Mouse (Mus musculus): ENCODE results near the gene Dusp3.
A peak's percentile ranks its signal among the peaks of the same experiment; 100 is the strongest.

Gene Dusp3

DNA sequence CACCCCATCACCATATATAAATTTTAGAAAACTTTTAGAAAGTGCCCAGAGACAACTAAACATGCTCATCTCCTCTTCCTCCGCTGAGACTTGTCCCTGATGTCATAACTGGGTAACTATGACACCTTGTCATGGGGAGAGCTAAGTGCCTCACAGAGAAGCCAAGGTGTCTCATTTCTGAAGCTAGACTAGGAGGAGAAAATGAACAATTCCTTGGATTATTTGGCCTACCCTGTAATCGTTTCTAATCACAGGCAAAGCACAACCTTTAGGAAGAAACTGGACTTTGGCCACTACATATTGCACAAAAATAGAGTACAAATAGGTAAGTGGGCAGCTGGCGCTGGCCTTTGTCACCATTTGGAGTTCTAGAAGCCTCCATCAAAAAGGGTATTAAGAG is at the start of gene Dusp3:
Gene Dusp3, minus strand, starts transcription at position 101 of the 400 bp plus-strand sequence.
- DNase-seq (ENCODE audit: low spot score) = no peak

DNA sequence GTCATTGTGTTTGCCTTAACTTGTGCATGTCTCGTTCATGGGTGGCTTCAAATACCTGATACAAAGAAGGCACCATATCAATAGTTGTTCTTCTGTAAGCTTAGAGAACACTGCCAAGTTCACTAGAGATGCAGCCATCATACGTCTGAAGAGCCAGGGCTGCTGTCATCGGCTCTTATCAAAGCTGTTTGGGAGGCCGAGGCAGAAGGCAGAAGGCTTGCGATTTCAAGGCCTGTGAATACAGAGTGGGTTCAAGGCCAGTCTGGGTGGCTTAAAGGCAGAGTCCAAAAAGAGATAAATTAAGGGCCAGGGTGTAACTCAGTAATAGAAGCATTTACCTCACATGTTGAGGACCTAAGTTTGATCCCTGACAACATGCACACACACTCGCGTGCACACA is 49.5 kb upstream of the Dusp3 start:
- no peak for DNase-seq (ENCODE audit: low spot score)

DNA sequence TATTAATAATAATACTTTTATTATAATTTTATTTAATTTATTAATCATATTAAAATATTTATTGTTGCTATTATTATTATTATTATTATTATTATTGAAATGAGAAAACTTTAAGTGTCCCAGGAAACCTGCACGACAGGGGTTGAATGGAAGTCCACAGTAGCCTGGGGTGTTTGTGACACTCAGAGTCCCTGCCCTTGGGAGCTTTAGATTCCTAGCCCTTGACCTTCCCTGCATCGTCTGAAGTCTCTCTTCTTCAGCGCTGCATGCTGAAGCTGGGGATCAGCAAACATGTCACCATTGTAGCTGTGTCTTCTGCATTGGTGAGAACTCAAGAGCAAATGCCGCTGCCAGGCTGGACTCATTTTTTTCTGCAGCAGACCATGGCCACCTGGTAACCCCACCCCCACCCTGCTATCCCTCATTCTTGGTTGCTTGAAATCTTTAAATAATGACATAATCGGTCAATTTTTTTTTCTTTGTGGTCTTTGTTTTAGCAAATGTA is 48.7 kb upstream of the Dusp3 start:
- DNase-seq (ENCODE audit: low spot score) = no peak

DNA sequence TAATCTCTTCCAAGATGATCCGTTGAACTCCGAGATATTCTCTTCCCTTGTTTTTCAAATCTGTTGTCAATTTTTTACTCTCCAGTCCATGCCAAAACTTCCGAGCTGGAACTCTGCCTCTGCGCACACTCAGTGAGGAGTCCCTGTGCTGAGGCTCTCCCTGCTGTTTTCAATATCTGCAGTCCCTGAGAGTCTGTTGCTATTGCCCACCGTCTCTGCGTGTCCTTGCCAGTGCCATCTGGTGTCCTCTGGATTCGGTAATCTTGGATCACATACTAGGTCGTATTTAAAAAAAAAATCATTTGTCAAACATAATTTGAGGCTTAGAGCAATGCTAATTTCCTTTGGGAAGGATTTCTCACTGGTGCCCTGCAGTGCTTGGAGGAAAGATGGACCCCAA is 48.1 kb upstream of the Dusp3 start:
- no peak for DNase-seq (ENCODE audit: low spot score)

DNA sequence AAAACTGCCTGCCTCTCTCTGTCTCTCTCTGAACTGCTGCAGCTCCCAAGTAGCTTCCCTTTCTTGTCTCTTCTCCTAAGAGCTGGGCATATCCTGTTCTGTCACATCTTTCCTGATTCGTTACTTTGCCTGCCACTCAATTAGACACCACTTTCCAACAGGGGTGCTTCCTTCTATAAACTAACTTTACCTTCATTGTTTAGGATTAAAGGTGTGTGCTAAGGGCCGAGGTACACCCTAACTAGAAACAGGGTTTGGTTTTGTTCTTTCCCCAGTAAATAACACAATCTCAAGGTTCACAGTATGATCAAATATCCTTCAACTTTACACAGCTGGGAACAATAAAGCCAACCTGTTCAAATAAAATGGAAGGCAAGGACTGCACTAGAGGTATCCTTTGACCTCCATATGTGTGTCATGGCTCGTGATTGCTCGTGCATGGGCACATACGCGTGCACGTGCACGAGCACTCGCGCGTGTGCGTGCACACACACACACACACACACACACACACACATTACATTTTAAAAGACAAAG is 46.3 kb upstream of the Dusp3 start:
- no peak for DNase-seq (ENCODE audit: low spot score)

DNA sequence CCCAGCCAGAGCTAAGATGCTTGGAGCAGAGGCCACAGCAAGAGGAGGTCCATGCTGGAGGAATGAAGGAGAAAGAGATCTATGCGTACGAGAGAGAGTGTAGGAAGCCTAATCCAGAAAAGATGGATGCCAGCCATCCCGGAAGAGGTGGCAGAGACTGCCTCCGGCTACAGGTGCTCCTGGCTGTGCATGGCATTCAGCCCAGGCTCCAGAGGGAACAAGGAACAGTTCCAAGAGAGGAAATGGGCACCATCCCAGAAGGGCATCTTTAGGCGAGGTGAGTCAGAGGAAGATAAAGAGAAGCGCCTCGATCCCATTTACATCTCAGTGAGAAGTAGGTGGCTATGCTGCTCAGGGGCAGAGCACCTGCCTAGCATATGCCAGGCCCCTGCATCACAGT is 44.3 kb upstream of the Dusp3 start:
- no peak for DNase-seq (ENCODE audit: low spot score)

DNA sequence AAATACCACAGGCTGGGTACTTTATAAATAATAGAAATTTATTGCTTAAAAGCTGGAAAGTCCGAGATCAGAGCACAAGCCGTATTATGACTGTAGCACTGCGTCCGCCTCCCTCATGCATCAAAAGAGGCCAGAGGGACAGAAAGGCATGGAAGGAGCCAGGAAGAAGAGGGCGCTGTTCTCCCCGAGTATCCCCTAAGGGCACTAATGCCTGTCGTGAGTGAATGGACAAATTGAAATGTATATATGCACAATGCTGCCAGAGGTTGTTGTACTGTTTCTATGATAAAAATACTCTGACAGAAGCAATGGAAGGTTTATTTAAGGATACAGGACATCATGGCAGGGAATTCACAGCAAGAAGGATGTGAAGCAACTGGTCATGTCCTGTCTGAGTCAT is 43.2 kb upstream of the Dusp3 start:
- no peak for DNase-seq (ENCODE audit: low spot score)

DNA sequence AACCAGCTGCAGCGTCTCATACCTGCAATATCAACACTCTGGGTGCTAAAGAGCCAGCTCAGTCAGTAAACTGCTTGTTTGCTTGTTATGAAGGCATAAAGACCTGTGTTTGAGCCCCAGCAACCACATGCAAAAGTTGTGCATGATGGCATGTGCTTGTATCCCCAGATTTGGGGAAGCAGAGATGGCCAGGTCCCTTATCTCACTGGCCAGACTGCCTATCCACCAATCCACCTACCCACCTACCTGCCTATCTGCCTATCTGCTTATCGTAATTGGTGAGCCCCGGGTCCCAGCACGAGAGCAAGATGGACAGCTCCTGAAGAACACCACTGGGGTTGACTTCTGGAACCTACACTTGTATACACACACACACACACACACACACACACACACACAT is 42.5 kb upstream of the Dusp3 start:
- DNase-seq (ENCODE audit: low spot score) = no peak

DNA sequence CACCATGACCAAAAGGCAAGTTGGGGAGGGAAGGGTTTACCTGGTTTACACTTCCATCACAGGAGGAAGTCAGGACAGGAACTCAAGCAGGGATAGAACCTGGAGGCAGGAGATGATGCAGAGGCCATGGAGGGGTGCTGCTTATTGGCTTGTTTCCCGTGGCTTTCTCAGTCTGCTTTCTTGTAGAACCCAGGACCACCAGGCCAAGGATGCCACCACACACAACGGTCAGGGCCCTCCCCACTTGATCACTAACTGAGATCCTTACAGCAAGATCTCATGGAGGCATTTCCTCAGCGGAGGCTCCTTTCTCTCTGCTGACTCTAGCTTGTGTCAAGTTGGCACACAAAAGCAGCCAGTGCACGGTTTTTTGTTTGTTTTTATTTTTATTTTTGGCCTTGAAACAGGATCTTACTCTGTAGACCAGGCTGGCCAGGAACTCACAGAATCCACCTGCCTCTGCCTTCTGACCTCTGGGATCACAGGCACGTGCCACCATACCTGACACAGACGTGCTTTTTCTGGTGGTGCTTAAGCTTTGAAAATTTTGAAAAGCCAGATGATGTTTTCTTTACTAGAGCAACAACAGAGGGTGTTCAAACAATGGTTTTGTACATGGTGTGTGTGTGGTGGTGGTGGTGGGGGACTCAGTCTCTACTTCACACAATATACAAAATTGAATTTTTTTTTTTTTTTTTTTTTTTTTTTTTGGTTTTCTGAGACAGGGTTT is 41.4 kb upstream of the Dusp3 start, which contains the start of gene Mpp3:
Gene Mpp3, minus strand, starts transcription at position 375 of the 730 bp plus-strand sequence.
- no peak for DNase-seq (ENCODE audit: low spot score)

DNA sequence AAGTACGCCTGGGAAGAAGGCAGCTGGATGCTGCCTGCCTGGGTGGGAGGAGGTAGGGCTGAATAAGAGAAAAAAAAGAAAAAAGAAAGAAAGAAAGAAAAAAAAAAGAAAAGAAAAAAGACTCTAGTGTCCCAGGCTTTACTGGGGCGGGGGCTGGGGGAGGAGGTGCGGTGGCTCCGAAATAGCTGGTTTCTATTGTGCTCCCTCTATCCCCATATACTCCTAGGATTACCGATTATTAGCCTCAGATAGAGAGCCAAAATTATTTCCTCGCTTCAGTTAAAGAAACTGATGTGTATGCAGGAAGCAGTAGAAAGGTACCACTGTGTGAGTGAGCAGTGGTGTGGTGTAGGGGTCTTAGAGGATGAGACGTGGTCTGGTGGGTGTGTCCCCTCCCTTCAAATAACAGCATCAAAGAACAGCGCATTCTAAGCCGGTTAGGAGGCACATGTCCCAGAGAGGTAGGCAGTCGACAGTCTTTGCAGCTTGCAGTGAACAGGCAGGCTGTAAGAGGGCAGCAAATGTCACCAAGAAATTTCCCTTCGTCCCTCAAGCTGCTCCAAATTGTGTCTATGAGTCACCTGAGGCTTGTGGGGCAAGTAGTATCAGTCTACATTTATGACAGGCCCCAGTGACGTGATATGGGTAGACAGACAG is 40.7 kb upstream of the Dusp3 start:
- no peak for DNase-seq (ENCODE audit: low spot score)

DNA sequence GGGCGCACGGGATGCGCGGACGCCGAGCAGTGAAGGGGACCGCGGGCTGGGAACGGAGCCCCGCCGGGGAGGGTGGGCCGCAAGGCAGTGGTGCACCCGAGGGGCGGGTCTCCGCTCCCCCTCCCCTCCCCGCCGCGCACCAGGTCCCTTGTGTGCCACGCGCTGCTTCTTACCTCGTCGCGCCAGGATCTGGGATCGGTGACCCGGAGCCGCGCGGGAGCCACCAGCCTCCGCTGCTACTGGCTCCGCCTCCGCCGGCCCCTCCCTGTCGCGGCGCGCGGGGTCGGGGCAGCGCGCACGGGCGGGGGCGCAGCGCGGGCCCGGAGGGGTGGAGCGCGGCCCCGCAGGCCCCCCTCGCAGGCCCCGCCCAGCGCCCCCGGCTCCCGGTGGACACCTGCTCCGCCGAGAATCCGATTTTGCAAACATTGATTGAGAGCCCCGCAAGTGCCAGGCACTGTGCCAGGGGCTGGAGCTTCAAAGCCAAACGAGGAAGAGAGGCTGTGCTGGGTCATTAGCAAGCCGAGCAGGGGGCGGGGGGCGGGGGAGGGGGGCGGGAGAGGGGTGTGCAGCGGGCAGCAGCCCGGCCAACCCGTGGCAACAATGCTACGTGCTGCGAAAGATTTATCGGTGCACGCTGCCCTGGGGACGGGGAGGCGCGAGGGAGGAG is 40.0 kb upstream of the Dusp3 start:
- peak; percentile 40 for DNase-seq (ENCODE audit: low spot score)

DNA sequence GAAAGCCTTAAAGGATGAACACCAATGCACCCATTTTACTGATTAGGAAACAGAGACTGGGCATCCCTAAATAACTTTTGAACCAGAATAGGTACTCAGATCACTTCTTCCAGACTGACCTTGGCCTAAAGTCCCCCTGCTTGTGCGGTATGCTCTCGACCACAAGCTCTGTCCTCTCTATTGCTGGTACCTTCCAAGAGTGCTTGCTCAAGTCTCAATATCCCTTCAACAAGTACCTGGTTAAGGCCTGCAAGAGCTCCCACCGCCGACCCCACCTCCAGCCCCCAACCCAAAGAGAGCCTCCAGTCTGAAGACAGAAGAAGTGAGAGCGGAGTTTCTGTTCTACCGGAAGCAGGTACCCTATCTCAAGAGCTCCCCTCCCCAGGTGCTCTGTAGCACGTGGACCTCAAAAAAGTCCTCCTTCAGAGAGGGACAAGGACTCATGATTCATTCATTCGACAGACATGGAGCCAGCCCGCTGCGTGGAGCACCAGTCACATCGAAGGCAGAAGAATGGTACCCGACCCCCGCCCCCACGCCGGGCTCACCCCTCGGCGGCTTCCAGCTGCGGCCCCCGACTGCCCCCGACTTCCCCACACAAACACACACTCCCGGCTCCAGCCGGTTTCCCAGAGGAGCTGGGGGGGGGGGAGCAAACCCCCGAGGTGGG is 39.3 kb upstream of the Dusp3 start:
- DNase-seq (ENCODE audit: low spot score) = no peak

DNA sequence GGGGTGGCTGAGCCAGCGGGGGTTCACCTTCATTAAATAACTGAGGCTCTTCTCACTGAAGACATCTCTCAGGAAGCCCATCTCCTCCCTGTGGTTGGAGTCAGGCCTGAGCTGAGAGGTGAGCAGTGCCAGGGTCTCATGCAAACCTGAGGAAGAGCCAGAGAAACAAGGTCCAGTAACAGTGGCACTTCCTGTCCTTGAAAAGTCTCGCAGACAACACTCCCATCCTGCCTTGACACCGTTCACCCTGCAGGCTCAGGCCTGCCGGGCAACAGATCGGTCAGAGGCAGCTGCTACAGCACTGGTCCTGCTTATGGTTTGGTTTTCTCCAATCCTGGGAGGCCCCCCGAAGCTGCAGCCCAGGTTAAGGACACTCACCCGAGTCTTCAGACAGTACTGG is 38.5 kb upstream of the Dusp3 start:
- no peak for DNase-seq (ENCODE audit: low spot score)

DNA sequence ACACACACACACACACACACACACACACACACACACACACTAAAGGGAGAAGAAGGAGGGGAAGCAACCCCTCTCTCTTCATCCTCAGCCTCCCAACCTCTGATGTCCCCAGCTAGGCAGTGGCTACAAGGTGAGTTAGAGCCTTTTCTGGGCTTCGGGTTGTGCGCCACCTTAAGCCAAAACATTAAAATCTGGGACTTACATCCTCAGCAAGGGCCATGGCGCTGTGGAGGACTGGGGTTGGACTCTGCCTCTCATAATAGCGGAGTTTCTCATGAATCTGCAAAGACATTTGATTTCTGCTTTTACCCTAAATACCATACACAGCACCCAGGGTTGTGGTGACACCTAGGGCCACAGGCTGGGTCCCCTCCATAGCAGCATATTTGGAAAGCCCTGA is 38.1 kb upstream of the Dusp3 start:
- DNase-seq (ENCODE audit: low spot score) = no peak

DNA sequence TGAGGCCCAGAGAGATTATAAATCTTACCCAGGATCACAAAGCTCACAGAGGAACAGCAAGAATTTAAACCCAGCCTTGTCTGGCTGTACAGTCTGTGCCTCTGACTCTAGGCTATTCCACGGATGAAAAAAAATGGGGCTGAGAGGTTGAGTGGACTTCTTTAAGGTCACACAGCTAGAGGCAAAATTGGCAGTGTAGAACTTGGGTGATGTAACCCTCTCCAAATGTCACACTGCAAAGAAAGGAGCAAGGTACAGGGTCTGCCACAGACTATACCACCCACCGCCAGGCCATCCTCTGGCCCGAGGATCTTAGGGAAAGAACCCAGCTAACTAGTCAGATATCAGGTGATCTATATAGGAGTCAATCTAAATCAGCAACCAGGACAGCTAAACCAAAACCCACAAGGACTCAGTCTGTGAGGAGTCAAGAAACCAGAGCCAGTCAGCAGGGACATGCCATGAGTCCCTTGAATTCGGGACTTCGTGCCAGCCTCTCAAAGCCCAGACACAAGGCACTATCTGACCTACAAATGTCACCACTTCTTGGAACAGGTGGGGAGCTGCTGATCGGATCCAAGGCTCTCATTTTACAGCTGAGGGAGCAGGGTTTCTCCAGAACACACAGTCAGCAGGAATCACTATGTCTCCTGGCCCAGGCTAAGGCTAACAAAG is 37.4 kb upstream of the Dusp3 start:
- no peak for DNase-seq (ENCODE audit: low spot score)

DNA sequence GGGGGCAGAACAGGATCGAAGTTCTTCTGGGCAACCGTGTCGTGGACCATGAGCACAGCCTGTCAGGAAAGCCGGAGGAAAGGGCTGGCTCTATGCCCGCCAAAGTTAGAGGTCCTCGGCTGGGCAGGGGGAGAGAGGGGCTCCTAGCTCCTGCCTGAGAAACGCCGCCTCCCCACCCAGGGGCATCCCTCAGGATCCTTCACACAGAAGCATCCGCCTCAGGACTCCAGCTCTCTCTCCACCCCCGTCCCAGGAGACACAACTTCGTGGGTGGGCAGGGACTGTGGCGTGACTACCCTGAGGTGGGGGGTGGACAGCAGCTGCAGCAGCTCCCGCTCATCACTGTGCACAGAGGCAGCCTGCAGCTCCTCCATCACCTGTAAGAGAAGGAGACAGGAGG is 36.6 kb upstream of the Dusp3 start:
- no peak for DNase-seq (ENCODE audit: low spot score)

DNA sequence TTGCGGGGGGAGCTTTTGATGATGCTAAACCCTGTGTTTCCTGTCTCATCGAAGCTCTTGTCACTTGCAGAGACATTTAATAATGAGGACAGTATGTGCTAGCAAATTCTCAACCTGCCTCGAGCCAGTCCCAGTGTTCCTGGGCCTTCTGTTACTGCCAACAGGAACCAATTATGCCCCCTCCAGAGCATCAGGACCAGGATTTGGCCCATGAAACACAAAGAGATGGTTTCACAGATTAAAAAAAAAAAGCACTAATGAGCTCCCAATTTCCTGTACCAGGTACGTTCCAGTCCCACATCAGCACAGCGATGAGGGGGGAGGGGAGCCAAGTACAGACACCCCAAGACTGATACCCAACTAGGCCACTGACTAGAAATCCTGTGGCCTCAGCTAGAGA is 34.4 kb upstream of the Dusp3 start:
- DNase-seq (ENCODE audit: low spot score) = no peak

DNA sequence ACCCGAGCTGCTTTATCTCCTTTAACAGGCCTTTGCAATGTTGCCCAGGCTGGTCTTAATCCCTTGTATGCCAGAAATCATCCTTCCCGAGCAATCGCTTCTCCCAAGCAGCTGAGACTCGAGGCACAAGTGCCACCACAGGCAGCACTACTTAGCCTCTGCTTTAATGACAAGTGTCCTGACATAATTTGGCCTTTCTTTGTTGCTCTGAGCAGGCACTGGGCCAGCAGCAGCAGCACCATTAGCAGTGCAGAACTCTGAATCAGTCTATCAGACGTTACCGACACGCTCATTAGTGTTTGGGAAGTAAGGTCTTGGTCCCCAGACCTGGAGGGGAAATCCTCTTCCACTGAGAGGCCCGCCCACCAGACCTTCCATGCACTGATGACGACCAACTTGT is 32.9 kb upstream of the Dusp3 start:
- DNase-seq (ENCODE audit: low spot score) = no peak

DNA sequence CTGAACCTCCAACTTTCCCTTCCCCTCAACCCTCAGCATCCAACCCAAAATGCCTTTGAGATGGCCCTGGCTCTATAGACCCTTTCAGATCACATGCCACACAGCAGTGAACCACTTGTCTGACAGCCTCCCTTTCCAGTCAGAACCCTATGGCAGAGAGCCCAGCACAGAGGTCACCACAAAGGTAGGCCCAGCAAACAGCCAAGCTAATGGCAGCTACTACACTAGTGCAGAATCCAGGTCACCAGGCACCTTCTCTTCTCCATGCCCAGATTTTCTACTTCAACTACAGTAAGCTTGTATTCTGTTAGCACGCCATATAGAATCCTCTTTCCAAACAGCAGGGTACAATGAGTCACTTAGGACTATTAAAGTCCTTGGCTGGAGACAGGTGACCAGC is 29.3 kb upstream of the Dusp3 start:
- no peak for DNase-seq (ENCODE audit: low spot score)

DNA sequence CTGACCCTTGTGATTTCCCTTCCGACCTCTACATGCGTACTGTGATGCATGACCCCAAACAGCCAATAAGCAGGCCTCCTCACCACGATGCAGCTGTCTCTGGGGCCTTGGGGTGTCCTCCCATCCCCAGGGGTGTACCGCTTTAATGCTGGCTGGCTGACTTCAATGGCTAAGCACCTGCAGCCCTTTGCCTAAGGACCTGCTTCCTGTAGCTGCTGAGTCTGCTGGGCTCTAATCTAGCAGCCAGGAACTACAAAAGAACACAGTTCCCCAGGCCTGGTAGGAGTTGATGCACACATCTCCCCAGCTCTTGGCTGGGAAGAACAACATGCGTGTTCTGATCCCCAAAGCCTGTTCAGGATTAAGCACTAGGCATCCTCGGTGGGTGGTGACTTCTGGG is 28.7 kb upstream of the Dusp3 start:
- DNase-seq (ENCODE audit: low spot score) = no peak

DNA sequence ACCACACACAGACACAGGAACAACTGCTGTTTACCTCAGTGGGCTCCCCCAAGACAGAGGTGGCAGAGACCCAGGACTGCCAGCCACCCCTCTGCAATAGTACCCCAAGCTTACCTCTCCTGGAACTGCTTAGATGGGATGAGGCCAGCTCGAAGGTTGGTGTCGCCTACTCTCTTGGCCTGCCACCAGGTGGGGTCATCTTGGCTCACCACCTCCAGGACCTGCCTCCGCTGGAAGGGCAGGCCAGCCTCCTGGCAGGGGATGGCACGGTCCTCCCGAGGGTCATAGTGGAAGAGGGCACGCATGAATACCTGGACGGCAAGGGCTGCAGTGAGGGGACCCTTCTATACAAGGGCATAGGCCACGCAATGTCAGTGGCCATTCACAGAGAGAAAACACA is 26.4 kb upstream of the Dusp3 start:
- DNase-seq (ENCODE audit: low spot score) = no peak

DNA sequence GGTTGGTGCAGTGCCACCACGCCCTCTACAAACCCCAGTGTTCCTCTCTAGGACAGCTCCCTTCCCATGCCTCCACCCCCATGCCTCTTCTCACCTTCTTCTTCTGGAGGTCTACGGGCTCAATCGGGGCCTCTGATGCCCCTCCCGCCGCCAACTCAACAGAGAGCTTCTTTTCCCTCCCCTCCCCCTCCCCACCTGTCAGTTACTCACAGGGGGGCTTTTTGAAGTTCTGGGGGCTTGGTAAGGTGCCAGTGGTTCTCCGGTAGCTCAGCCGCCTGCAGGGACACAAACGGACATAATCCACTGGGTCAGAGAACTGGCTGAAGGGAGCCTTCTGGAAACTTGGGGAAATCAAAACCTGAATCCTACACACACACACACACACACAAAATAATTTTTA is 24.7 kb upstream of the Dusp3 start:
- no peak for DNase-seq (ENCODE audit: low spot score)

Measured in urinary bladder, postnatal 25 days (tissue).